Comparison of ENCODE assay signal across 8 mouse cellular contexts in the genomic region with DNA sequence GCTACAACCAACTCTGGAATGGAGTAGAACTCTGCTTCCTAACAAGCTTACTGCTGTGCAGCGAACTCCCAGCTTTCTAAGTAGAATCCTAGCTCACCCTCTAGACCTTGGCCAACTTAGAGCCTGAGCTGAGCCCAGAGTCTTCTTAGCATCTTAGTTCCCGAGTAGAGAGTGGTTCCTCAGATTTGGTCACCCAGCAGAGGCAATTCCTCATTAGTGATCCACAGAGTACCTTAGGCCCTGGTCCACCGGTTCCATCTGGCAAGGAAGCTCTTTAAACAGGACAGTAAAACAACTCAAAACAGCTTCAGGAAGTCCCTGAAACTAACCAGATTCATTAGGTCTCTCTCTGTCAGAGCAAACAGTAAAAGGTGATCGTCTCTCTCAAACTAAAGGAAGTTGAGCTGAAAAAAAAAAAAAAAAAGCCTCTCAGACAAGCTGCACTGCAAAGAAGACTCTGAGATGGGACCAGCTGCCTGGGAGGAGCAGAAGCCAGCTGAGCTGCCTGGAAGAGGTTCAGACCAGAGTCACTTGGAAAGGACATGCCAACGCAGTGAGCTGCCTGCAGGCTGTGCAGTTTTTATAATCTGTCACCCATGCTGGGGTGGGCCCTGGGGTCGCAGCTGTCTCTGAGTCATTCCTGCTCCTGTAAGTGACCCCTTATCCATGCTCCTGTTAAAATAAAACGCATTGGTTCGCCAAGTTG. TPM values are rescaled to one million over a fixed set of nuclear protein-coding genes. Genes with fewer than 3 reads are reported as not detected.
DNase-seq lines count a peak whose midpoint lies in the region; ATAC-seq and TF ChIP-seq lines count a peak whose summit lies in the region.

No protein-coding gene starts in this region.

- no peaks in the 10 kb centered on the region for H3K27me3 ChIP-seq in heart, embryonic 15.5 days
- H3K27me3 ChIP-seq in liver, embryonic 14.5 days (ENCODE audit: control insufficient read depth, insufficient read depth, low read length) = no peaks in the 10 kb centered on the region
- H3K27me3 ChIP-seq in neural tube, embryonic 14.5 days (ENCODE audit: control insufficient read depth, insufficient read depth, low read length) = no peaks in the 10 kb centered on the region

- TF ChIP-seq CTCF in embryonic fibroblast, embryonic 13.5 days (IDR thresholded peaks at IDR 0.05; ENCODE audit: borderline replicate concordance, insufficient read depth, low read length) = no peak
- no peak for TF ChIP-seq CTCF in liver, embryonic 14.5 days (IDR thresholded peaks at IDR 0.05; ENCODE audit: low read depth)

- H3K27ac ChIP-seq in embryonic fibroblast, embryonic 13.5 days (ENCODE audit: insufficient read depth, low read length) = 0 out of 2 replicates have a peak overlapping the region, but pooled peaks have one; percentile 59
- H3K27ac ChIP-seq in heart, embryonic 15.5 days = peak overlapping the region; percentile 97
- H3K27ac ChIP-seq in liver, embryonic 14.5 days = no peak overlapping the region
- no peak overlapping the region for H3K27ac ChIP-seq in neural tube, embryonic 14.5 days (ENCODE audit: low read depth, low read length)

- DNase-seq in A20 (ENCODE audit: low read depth, low spot score) = peak; percentile 55
- peak; percentile 17 for DNase-seq in adrenal gland, postnatal 25 days
- DNase-seq in kidney, postnatal 36 days = peak; percentile 31 to 56
- peak in 2 of 3 experiments; percentile 3 to 12 for DNase-seq in liver, embryonic 14.5 days (ENCODE audit: low read depth in 3 of 3, low spot score in 3 of 3)
- peak; percentile 45 for DNase-seq in urinary bladder, postnatal 14 days (ENCODE audit: low spot score)

- H3K4me2 ChIP-seq in heart, embryonic 15.5 days = peak overlapping the region; percentile 87
- peak overlapping the region; percentile 98 for H3K4me2 ChIP-seq in liver, embryonic 14.5 days (ENCODE audit: low read depth)
- peak overlapping the region; percentile 82 for H3K4me2 ChIP-seq in neural tube, embryonic 14.5 days (ENCODE audit: low read depth, low read length)

- no peak for TF ChIP-seq POLR2A in embryonic fibroblast, embryonic 13.5 days (IDR thresholded peaks at IDR 0.05; ENCODE audit: low read depth, low read length)

- H3K36me3 ChIP-seq in heart, embryonic 15.5 days = no peaks in the 10 kb centered on the region
- H3K36me3 ChIP-seq in liver, embryonic 14.5 days (replicated peaks; ENCODE audit: control insufficient read depth, insufficient read depth, low read depth) = no peaks in the 10 kb centered on the region
- no peaks in the 10 kb centered on the region for H3K36me3 ChIP-seq in neural tube, embryonic 14.5 days (ENCODE audit: control insufficient read depth, insufficient read depth, low read length)

- no peak for ATAC-seq in heart, embryonic 15.5 days (replicated peaks; ENCODE audit: insufficient number of reproducible peaks, insufficient read depth, low FRiP score, low read depth)
- ATAC-seq in liver, embryonic 14.5 days (ENCODE audit: insufficient read depth) = no peak
- ATAC-seq in neural tube, embryonic 14.5 days (ENCODE audit: low read depth) = 0 out of 2 replicates have a peak, but pooled peaks have one; percentile 2

- TF ChIP-seq EP300 in liver, embryonic 14.5 days (IDR thresholded peaks at IDR 0.05; ENCODE audit: low read depth) = no peak

- H3K4me1 ChIP-seq in embryonic fibroblast, embryonic 13.5 days (ENCODE audit: control insufficient read depth, insufficient read depth, low read length) = no peaks in the 10 kb centered on the region
- peaks cover 13% of the 10 kb centered on the region for H3K4me1 ChIP-seq in heart, embryonic 15.5 days (replicated peaks)
- H3K4me1 ChIP-seq in liver, embryonic 14.5 days (replicated peaks; ENCODE audit: control insufficient read depth in 2 of 2, insufficient read depth in 2 of 2, low read length in 1 of 2) = peaks cover 6 to 7% of the 10 kb centered on the region in 2 experiments
- H3K4me1 ChIP-seq in neural tube, embryonic 14.5 days (ENCODE audit: control insufficient read depth, insufficient read depth, low read length) = peaks cover 13% of the 10 kb centered on the region

- no peaks in the 10 kb centered on the region for H3K9me3 ChIP-seq in heart, embryonic 15.5 days (replicated peaks)
- H3K9me3 ChIP-seq in liver, embryonic 14.5 days (ENCODE audit: control insufficient read depth, low read length) = no peaks in the 10 kb centered on the region
- no peaks in the 10 kb centered on the region for H3K9me3 ChIP-seq in neural tube, embryonic 14.5 days (ENCODE audit: control insufficient read depth, low read length)

- 27% methylated on average over 8 of the region's 8 CpGs for WGBS in heart, embryonic 15.5 days
- WGBS in liver, embryonic 14.5 days (ENCODE audit: insufficient replicate concordance) = 30% methylated on average over 8 of the region's 8 CpGs
- WGBS in neural tube, embryonic 14.5 days = 35% methylated on average over 8 of the region's 8 CpGs

- H3K4me3 ChIP-seq in embryonic fibroblast, embryonic 13.5 days (ENCODE audit: insufficient read depth, low read length) = peak overlapping the region; percentile 64
- peak overlapping the region; percentile 99 for H3K4me3 ChIP-seq in heart, embryonic 15.5 days
- peak overlapping the region; percentile 91 to 100 for H3K4me3 ChIP-seq in liver, embryonic 14.5 days (ENCODE audit: insufficient read depth in 1 of 2, low read depth in 2 of 2, low read length in 2 of 2)
- peak overlapping the region; percentile 100 for H3K4me3 ChIP-seq in neural tube, embryonic 14.5 days (ENCODE audit: low read depth, low read length)

- H3K9ac ChIP-seq in heart, embryonic 15.5 days = peak overlapping the region; percentile 75
- peak overlapping the region; percentile 96 for H3K9ac ChIP-seq in liver, embryonic 14.5 days (replicated peaks)
- peak overlapping the region; percentile 50 for H3K9ac ChIP-seq in neural tube, embryonic 14.5 days (replicated peaks; ENCODE audit: low read depth, low read length)

RNA-seq across cellular contexts. Expression of a gene that starts 0.8 kb away (rescaled TPM):
- 32.2 and 36.8 TPM in 2 replicates for total RNA-seq in adrenal gland, postnatal 25 days (2021)
- 21.9 and 22.2 TPM in 2 replicates for polyA plus RNA-seq in embryonic fibroblast, embryonic 13.5 days (2011; ENCODE audit: insufficient read length, low read depth, missing spikeins)
- 47.4 and 53.6 TPM in 2 replicates for polyA plus RNA-seq in heart, embryonic 15.5 days (2015; fragmentation: Nextera tagmentation; extraction: Ambion mirVana)
- 7.7 and 9.9 TPM in 2 replicates for polyA plus RNA-seq in liver, embryonic 14.5 days (2012; rRNA removed)
- polyA plus RNA-seq in liver, embryonic 14.5 days (2014; fragmentation: Nextera tagmentation; extraction: Ambion mirVana) = 16.0 and 16.4 TPM in 2 replicates
- polyA plus RNA-seq in neural tube, embryonic 14.5 days (2014; fragmentation: Nextera tagmentation; extraction: Ambion mirVana) = 45.4 and 55.0 TPM in 2 replicates

RNA-seq across cellular contexts. Expression of a gene that starts 1.2 kb away (rescaled TPM):
- 30.6 and 32.0 TPM in 2 replicates for total RNA-seq in adrenal gland, postnatal 25 days (2021)
- polyA plus RNA-seq in embryonic fibroblast, embryonic 13.5 days (2011; ENCODE audit: insufficient read length, low read depth, missing spikeins) = 24.2 and 26.2 TPM in 2 replicates
- polyA plus RNA-seq in heart, embryonic 15.5 days (2015; fragmentation: Nextera tagmentation; extraction: Ambion mirVana) = 14.4 and 15.1 TPM in 2 replicates
- polyA plus RNA-seq in liver, embryonic 14.5 days (2012; rRNA removed) = 1.4 and 2.8 TPM in 2 replicates
- polyA plus RNA-seq in liver, embryonic 14.5 days (2014; fragmentation: Nextera tagmentation; extraction: Ambion mirVana) = 4.9 and 5.0 TPM in 2 replicates
- 29.3 and 30.7 TPM in 2 replicates for polyA plus RNA-seq in neural tube, embryonic 14.5 days (2014; fragmentation: Nextera tagmentation; extraction: Ambion mirVana)

Comparison
In these comparisons a context has a peak if more than half of its experiments do, and no peak if none do; other contexts are left out.
1. H3K27ac ChIP-seq: peak in embryonic fibroblast, embryonic 13.5 days (single experiment) and heart, embryonic 15.5 days (single experiment); none in liver, embryonic 14.5 days (single experiment) and neural tube, embryonic 14.5 days (single experiment).
2. Peak in every context shown above with its lines, with median percentiles within 50 percentile points of each other: DNase-seq, H3K4me3 ChIP-seq, H3K4me2 ChIP-seq and H3K9ac ChIP-seq.